Mouse (Mus musculus) limb, embryonic 11.5 days (tissue): ENCODE measurements around the gene Apba2. TPM values are rescaled to one million over a fixed set of nuclear protein-coding genes. Genes with fewer than 3 reads are reported as not detected.

Source experiments
- ATAC-seq: fragments of 200-750 bp; cut with Nextera tagmentation; 2 replicates; pipeline ENCODE4 v1.8.0; 2017; ENCODE audit warnings: low read depth; ENCODE audit not compliant: insufficient number of reproducible peaks, low FRiP score, low TSS enrichment
- DNase-seq: peaks from one replicate; pipeline ENCODE4 v3.0.0-alpha.2; 2015; ENCODE audit warnings: low spot score
- H3K27ac ChIP-seq: fragments of 300-500 bp; sonication (generic); replicated peaks from 2 replicates; pipeline ENCODE4 v1.5.1; 2014; ENCODE audit warnings: low read depth, mild to moderate bottlenecking, low read length
- H3K27me3 ChIP-seq: fragments of 300-500 bp; sonication (generic); 2 replicates; pipeline ENCODE4 v1.6.1; 2014; ENCODE audit warnings: mild to moderate bottlenecking, low read length, mixed read lengths; ENCODE audit not compliant: control insufficient read depth, insufficient read depth
- H3K36me3 ChIP-seq: fragments of 300-500 bp; sonication (generic); 2 replicates; pipeline ENCODE4 v1.6.1; 2014; ENCODE audit warnings: mild to moderate bottlenecking, low read length, moderate library complexity, mixed read lengths; ENCODE audit not compliant: control insufficient read depth, insufficient read depth
- H3K4me1 ChIP-seq: fragments of 300-500 bp; sonication (generic); 2 replicates; pipeline ENCODE4 v1.6.1; 2014; ENCODE audit warnings: low read length, mixed read lengths; ENCODE audit not compliant: control insufficient read depth, insufficient read depth
- H3K4me2 ChIP-seq: fragments of 300-500 bp; sonication (generic); 2 replicates; pipeline ENCODE4 v1.6.1; 2014; ENCODE audit warnings: low read depth, mild to moderate bottlenecking, moderate library complexity; ENCODE audit not compliant: severe bottlenecking
- H3K4me3 ChIP-seq: fragments of 300-500 bp; sonication (generic); 2 replicates; pipeline ENCODE4 v1.5.1; 2014; ENCODE audit warnings: low read depth, low read length
- H3K9ac ChIP-seq: fragments of 300-500 bp; sonication (generic); 2 replicates; pipeline ENCODE4 v1.6.1; 2014; ENCODE audit warnings: mild to moderate bottlenecking, low read length
- H3K9me3 ChIP-seq: fragments of 300-500 bp; sonication (generic); 2 replicates; pipeline ENCODE4 v1.6.1; 2016; ENCODE audit warnings: low read length; ENCODE audit not compliant: control insufficient read depth
- WGBS: fragments of 180-500 bp; shearing (Covaris S2); extraction: QIAGEN DNeasy Blood & Tissue Kit; methylation state at CpG from one replicate; pipeline ENCODE4 v1.1.7; 2014; 5-methylcytosine and 5-hydroxymethylcytosine counted together
- polyA plus RNA-seq: library from polyadenylated mRNA; unstranded; fragments of >200 nt; fragmentation: Nextera tagmentation; extraction: Ambion mirVana; gene quantifications from 2 replicates; pipeline ENCODE4 v1.2.1, GENCODE M21; 2014

The Apba2 gene
- polyA plus RNA-seq, 1 experiment from 2014 or later, result 6.3 TPM

GRCm38 (mm10) chr7:64568722-64569121 lies 67.2 kb downstream of the Apba2 start:
- H3K36me3 ChIP-seq, result no peaks in the 10 kb centered on the region
- no peaks in the 10 kb centered on the region for H3K27me3 ChIP-seq
- no peak overlapping the region for H3K27ac ChIP-seq
- 54% methylated on average over 4 of the region's 4 CpGs for WGBS
- no peak overlapping the region for H3K4me2 ChIP-seq
- no peak for DNase-seq
- no peaks in the 10 kb centered on the region for H3K9me3 ChIP-seq
- no peak overlapping the region for H3K9ac ChIP-seq
- no peaks in the 10 kb centered on the region for H3K4me1 ChIP-seq
- ATAC-seq, result no peak
- no peak overlapping the region for H3K4me3 ChIP-seq

- DNase-seq, result no peak
Observed at GRCm38 (mm10) chr7:64569676-64570075, 68.2 kb downstream of the Apba2 start.

GRCm38 (mm10) chr7:64570914-64571313 lies 69.4 kb downstream of the Apba2 start:
- no peak for ATAC-seq
- 85% methylated on average over 4 of the region's 4 CpGs for WGBS
- no peak overlapping the region for H3K4me2 ChIP-seq

More at GRCm38 (mm10) chr7:64569676-64570075, 68.2 kb downstream of the Apba2 start:
- 0 out of 2 replicates have a peak, but pooled peaks have one; percentile 68 for ATAC-seq
- no peak overlapping the region for H3K9ac ChIP-seq
- WGBS, result 45% methylated on average over 7 of the region's 7 CpGs
- H3K36me3 ChIP-seq, result no peaks in the 10 kb centered on the region
- no peaks in the 10 kb centered on the region for H3K4me1 ChIP-seq
- no peak overlapping the region for H3K4me2 ChIP-seq
- no peaks in the 10 kb centered on the region for H3K27me3 ChIP-seq
- no peak overlapping the region for H3K27ac ChIP-seq
- no peak overlapping the region for H3K4me3 ChIP-seq
- no peaks in the 10 kb centered on the region for H3K9me3 ChIP-seq

GRCm38 (mm10) chr7:64574144-64574543 lies 72.6 kb downstream of the Apba2 start:
- H3K36me3 ChIP-seq, result no peaks in the 10 kb centered on the region
- 90% methylated on average over 16 of the region's 16 CpGs for WGBS
- no peak overlapping the region for H3K4me2 ChIP-seq
- no peaks in the 10 kb centered on the region for H3K27me3 ChIP-seq
- no peaks in the 10 kb centered on the region for H3K9me3 ChIP-seq
- H3K27ac ChIP-seq, result no peak overlapping the region
- no peak overlapping the region for H3K9ac ChIP-seq
- no peak for DNase-seq
- ATAC-seq, result no peak
- H3K4me3 ChIP-seq, result no peak overlapping the region
- no peaks in the 10 kb centered on the region for H3K4me1 ChIP-seq

More at GRCm38 (mm10) chr7:64570914-64571313, 69.4 kb downstream of the Apba2 start:
- Histone ChIP-seq H3K9me3 (no peaks in the 10 kb centered on the region), H3K4me3 (no peak overlapping the region), H3K36me3 (no peaks in the 10 kb centered on the region), H3K27me3 (no peaks in the 10 kb centered on the region), H3K4me1 (no peaks in the 10 kb centered on the region), H3K9ac (no peak overlapping the region), H3K27ac (no peak overlapping the region)
- DNase-seq, result no peak

- no peaks in the 10 kb centered on the region for H3K4me1 ChIP-seq
- no peak overlapping the region for H3K4me2 ChIP-seq
- no peak overlapping the region for H3K4me3 ChIP-seq
- H3K9me3 ChIP-seq, result no peaks in the 10 kb centered on the region
- no peak overlapping the region for H3K27ac ChIP-seq
- 57% methylated on average over 1 of the region's 1 CpGs for WGBS
- H3K9ac ChIP-seq, result no peak overlapping the region
- ATAC-seq (no peak), DNase-seq (no peak)
- H3K36me3 ChIP-seq, result no peaks in the 10 kb centered on the region
- no peaks in the 10 kb centered on the region for H3K27me3 ChIP-seq
Observed at GRCm38 (mm10) chr7:64576519-64576951, 75.0 kb downstream of the Apba2 start.

- H3K4me1 ChIP-seq, result no peaks in the 10 kb centered on the region
- H3K27ac ChIP-seq, result no peak overlapping the region
- no peaks in the 10 kb centered on the region for H3K9me3 ChIP-seq
- H3K4me3 ChIP-seq, result no peak overlapping the region
- H3K4me2 ChIP-seq, result no peak overlapping the region
- ATAC-seq (no peak), DNase-seq (no peak)
- H3K9ac ChIP-seq, result no peak overlapping the region
- no peaks in the 10 kb centered on the region for H3K36me3 ChIP-seq
- H3K27me3 ChIP-seq, result no peaks in the 10 kb centered on the region
- WGBS, result 88% methylated on average over 6 of the region's 6 CpGs
Observed at GRCm38 (mm10) chr7:64578176-64578575, 76.7 kb downstream of the Apba2 start.

GRCm38 (mm10) chr7:64579887-64580286 lies 78.4 kb downstream of the Apba2 start:
- H3K9ac ChIP-seq, result no peak overlapping the region
- H3K4me1 ChIP-seq, result no peaks in the 10 kb centered on the region
- no peak overlapping the region for H3K4me2 ChIP-seq
- 54% methylated on average over 4 of the region's 4 CpGs for WGBS
- DNase-seq (no peak), ATAC-seq (no peak)
- H3K9me3 ChIP-seq, result no peaks in the 10 kb centered on the region
- H3K36me3 ChIP-seq, result no peaks in the 10 kb centered on the region
- no peak overlapping the region for H3K27ac ChIP-seq
- no peak overlapping the region for H3K4me3 ChIP-seq
- no peaks in the 10 kb centered on the region for H3K27me3 ChIP-seq

- no peak overlapping the region for H3K4me2 ChIP-seq
- H3K4me1 ChIP-seq, result no peaks in the 10 kb centered on the region
- H3K9me3 ChIP-seq, result no peaks in the 10 kb centered on the region
- no peak overlapping the region for H3K4me3 ChIP-seq
- no peaks in the 10 kb centered on the region for H3K27me3 ChIP-seq
- H3K36me3 ChIP-seq, result no peaks in the 10 kb centered on the region
- 79% methylated on average over 4 of the region's 4 CpGs for WGBS
- H3K9ac ChIP-seq, result no peak overlapping the region
- DNase-seq (no peak), ATAC-seq (no peak)
- H3K27ac ChIP-seq, result no peak overlapping the region
Observed at GRCm38 (mm10) chr7:64580293-64580692, 78.8 kb downstream of the Apba2 start.

- H3K9ac ChIP-seq, result no peak overlapping the region
- 74% methylated on average over 8 of the region's 8 CpGs for WGBS
- H3K4me2 ChIP-seq, result no peak overlapping the region
- H3K4me3 ChIP-seq, result no peak overlapping the region
- no peaks in the 10 kb centered on the region for H3K36me3 ChIP-seq
- H3K27me3 ChIP-seq, result no peaks in the 10 kb centered on the region
- no peaks in the 10 kb centered on the region for H3K9me3 ChIP-seq
- no peak overlapping the region for H3K27ac ChIP-seq
- ATAC-seq (no peak), DNase-seq (no peak)
- no peaks in the 10 kb centered on the region for H3K4me1 ChIP-seq
Observed at GRCm38 (mm10) chr7:64582358-64582757, 80.9 kb downstream of the Apba2 start.
